Mouse (Mus musculus) yolk sac, embryonic 10.5 days (tissue): Measurements from ENCODE around the gene Hnrnpul1.

Experiments used
- DNase-seq: peaks from one replicate; pipeline ENCODE4 v3.0.0-alpha.2; 2017; ENCODE audit warnings: low spot score

Gene Hnrnpul1

GRCm38 (mm10) chr7:25689603-25690021 lies 64.9 kb downstream of the Hnrnpul1 start:
- DNase-seq, result peak; percentile 4

DNA sequence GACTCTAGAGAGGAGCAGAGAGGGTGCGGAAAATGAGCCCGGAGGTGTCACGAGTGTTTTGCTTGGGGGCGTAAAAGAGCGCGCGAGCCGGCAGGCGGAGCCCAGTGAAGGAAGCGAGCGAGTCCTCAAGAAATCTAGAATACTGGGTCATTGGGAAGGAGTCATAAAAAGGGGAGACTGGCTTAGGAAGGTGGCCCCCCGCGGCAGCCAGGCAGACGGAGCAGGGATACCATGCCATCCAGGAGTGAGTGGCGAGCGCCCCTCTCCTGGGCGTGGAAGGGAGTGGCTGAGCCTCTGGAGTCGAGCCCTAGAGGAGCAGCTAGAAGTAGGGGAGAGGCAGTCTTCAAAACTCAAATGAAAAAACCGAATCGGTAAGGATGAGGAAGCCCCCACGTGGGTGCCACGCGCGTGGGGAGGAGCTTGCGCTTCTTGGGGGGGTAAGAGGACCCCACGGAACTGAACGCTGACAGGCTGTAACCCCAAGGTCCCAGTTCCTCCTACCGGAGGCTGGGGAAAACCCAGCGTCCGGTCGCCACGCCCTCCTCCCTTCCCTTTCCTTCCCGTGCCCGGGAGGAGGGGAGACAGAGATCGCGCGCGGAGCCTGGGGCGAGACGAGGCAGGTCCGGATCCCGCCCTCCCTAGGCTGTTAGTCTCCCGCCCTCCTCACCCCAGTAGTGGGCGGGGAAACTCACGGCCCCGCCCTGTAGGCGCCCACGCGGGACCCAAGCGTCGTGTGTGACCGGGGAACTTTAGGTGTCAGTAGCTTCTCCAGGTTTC lies 65.6 kb downstream of the Hnrnpul1 start:
- DNase-seq, result peak; percentile 79

- DNase-seq, result peak; percentile 18
These were observed 66.7 kb downstream of the Hnrnpul1 start for GRCm38 (mm10) chr7:25687811-25688401.

- DNase-seq, result peak; percentile 81
These were observed 67.7 kb downstream of the Hnrnpul1 start, which contains the start of gene Tgfb1 for GRCm38 (mm10) chr7:25686680-25687531. Gene Tgfb1 (plus strand): TSS chr7:25687002.

- peak; percentile 5 for DNase-seq
These were observed 68.6 kb downstream of the Hnrnpul1 start for GRCm38 (mm10) chr7:25685926-25686470.

- DNase-seq, result no peak
These were observed 69.9 kb downstream of the Hnrnpul1 start for GRCm38 (mm10) chr7:25684659-25685058.

- DNase-seq, result no peak
These were observed 70.9 kb downstream of the Hnrnpul1 start for GRCm38 (mm10) chr7:25683474-25684180.

DNA sequence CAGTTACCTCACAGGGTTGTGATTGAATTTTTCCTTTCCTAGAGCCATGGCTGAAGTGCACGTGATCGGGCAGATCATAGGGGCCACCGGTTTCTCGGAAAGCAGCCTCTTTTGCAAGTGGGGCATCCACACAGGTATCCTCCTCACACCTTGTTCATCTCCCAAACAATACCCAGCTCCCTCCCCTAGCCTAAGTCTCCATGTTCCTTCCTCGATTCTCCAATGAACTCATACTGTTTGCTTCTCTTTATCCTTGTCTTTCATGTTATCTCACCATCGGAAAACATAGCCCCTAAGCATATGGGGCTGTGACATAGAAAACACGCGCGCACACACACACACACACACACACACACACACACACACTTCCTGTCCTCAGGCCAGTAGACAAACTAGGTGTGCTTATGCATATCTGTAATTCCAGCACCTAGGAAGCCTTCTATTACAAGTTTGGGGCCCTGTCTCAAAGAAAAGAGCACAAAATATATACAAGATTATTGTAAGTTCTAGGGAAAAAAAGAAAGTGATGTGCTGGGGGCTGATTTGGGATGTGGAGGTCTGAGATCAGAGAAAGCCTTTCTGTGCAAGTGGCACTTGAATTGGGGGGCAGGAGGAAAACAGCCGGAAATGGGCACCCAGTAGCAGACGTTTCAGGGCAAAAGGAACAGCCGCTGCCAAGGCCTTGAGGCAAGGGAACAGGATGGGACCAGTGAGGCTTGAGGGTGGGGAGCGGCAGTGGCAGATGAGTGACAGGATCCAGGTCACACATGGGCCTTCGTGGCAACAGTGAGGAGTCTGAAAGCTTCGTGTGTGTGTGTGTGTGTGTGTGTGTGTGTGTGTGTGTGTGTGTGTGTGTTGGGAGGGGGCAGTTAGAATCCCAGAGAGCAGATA lies 73.0 kb downstream of the Hnrnpul1 start:
- DNase-seq, result no peak

DNA sequence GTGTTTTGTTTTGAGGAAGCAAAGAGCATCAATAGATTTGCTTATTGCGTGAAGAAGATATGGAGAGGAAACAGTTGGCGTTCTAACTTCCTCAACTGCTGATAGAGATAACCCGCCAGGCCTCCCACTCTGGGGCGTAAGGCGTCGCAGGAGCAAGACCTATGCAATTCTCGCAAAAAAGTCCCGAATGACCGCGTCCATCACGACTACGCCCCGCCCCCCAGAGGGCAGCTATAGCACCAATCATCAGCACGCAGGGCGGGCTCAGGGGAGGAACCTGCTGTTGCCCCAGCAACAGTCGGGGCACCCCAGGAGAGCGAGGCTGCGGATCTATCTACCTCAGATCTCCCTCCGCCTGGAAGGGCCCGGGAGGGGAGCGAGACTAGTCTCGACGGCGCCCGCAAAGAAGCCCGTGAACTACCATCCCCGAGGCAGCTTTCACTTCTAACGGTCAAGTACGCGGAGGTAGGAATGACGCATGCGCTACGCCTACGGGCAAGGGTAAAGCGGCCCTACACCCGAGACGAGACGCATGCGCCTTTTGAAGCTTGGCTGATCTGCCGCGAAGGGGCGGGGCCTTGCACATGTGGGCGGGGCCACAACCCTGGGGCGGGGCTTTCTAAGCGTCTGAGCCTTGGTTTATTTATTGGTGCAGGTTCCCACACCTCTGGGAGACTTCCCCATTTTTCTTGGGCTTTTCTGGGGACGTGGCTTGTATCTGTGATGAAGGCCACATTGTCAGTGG lies 73.9 kb downstream of the Hnrnpul1 start, which contains the start of gene B9d2:
Gene B9d2 (plus strand): TSS at position 267 of the 745 bp plus-strand sequence.
- peak; percentile 96 for DNase-seq

DNA sequence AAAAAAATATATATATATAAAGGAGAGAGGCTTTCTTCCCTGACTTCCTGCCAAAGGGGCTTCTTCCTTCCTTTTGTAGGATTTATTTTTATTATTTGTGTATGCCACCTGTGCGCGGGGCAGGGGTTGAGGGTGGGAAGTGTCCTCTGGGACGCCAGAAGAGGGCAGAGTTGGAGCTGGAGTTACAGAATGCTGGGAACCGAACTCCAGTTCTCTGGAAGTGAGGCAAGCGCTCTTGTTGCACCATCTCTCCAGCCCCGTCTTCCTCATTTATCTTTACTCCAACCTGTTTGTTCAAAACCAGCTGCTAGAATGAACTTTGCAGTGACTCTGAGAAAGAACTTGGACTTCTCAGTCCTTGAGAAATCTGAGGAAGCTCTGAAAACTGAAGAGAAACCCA lies 74.6 kb downstream of the Hnrnpul1 start:
- DNase-seq, result no peak

DNA sequence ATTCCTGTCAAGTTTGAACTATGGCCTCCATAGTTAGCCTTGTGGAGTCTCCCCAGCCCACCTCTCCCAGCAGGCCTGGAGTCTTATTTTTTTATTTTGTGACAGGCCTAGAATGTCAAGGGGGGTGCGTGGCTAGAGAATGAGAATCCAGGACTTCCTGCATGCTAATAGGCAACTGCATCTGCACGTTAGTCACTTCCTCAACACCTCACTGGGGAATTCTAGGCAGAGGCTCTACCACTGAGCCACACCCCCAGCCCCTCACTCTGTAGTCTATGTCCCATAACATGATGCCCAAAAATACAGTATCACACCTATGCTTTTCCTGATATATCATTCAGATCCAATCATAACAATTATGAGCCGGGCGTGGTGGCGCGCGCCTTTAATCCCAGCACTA lies 77.5 kb downstream of the Hnrnpul1 start:
- no peak for DNase-seq

- DNase-seq, result no peak
These were observed 78.3 kb downstream of the Hnrnpul1 start for GRCm38 (mm10) chr7:25676085-25676781.

- DNase-seq, result no peak
These were observed 79.2 kb downstream of the Hnrnpul1 start for GRCm38 (mm10) chr7:25675405-25675804.

- no peak for DNase-seq
These were observed 79.7 kb downstream of the Hnrnpul1 start, which contains the start of gene Tmem91 for GRCm38 (mm10) chr7:25674719-25675300. Gene Tmem91 (minus strand): TSS chr7:25675166.

- DNase-seq, result no peak
These were observed 80.3 kb downstream of the Hnrnpul1 start for GRCm38 (mm10) chr7:25674297-25674696.

DNA sequence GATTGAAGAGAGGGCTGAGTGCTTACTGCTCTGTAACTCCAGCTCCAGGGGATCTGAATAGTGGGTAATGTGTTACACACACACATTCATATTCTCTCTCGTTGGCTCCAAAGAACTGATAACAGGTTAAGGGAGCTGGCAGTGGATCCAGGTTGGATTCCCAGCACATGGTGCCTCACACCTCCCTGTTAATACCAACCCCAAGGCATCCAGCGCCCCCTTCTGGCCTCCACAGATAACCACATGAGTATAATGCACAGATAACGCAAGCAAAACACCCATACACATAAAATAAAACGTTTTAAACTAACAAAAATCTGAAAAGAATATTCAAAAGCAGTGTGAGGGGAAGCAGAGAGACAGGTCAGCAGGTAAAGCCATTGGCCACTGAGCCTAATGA lies 82.1 kb downstream of the Hnrnpul1 start:
- no peak for DNase-seq

DNA sequence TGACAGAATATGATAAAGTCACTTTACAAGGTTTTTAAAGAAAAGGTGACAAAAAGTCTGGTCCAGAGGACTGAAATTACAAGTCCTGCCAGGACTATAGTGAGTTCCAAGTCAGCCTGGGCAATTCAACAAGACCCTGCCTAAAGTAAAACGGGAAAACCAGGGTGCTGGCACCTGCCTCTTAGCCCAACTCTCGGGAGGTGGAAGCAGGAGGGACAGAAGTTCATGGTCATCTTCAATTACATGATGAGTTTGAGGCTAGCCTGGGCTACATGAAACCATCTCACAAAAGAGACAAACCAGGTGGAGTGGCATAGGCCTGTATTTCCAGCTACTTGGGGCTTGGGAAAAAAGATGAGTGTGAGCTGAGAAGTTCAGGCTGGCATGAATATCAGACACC lies 82.9 kb downstream of the Hnrnpul1 start:
- no peak for DNase-seq
